Mouse (Mus musculus) right cerebral cortex, postnatal 36 days (tissue): ENCODE data around the gene Rnf186.

Experiments used
- DNase-seq, 2 experiments: peaks; one replicate each; pipeline ENCODE4 v3.0.0; 2022; ENCODE audit warnings: low spot score in 2 of 2, mixed read lengths in 1 of 2

Gene Rnf186

DNA sequence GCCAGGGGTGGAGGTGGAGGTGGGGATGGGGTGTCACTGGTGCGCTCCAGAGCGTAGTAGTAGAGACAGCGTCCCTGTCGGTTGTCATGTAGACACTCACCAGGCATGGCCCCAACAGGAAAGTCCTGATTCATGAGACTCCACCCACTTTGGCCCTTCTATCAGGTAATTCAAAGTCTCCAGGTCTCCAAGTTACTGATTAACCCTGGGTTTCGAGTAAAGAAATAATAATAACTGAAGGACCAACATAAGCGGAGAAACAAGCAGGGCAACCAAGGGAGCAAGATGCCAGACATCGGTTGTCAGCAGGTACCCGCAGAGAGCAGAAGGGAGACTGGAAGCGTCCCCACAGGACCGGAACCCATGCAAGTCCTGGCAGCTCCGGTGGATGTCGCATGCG, at the start of gene Rnf186:
Gene Rnf186, plus strand, starts transcription at position 247 of the 400 bp plus-strand sequence.
- no peak for DNase-seq

- no peak for DNase-seq
Observed at GRCm38 (mm10) chr4:138917282-138917681, 49.6 kb upstream of the Rnf186 start.

DNA sequence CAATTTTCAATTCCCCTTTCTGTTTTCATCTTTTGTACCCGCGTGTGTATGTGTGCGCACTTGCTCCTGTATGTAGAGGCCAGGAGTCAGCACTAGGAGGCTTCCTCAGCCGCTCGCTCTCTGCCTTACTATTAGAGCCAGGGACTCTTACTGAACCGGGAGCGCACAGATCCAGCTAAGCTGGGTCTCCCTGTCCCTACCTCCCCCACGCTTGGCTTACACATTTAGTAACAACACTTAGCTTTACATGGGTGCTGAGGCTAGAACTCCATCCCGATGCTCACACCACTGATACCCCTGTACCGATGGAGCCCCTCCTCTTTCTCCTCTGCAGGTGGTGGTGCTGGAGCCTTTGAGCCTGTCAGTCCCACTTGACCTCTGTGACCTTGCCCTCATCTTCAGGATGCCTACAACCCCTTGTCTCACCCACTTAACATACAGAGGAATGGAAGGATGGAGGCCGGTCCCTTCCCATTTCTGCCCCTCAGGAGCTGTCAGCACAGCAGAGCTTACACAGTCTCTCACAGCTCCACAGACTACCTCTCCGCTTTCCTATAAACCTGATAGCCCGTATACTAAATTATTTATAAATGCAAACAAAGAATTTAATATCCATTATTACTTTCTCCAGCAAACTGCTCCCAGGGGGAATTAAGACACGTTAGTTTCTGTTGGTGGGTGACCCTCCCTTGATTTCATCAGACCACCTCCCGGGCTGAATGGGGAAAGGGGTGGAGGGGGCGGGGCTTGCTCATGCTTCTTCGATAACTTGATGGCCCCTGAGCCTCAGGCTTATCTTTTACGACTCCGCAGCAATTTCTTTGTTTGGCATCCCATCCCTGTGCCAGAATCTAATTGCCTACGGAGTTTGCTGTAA, 45.4 kb upstream of the Rnf186 start:
- no peak for DNase-seq

DNA sequence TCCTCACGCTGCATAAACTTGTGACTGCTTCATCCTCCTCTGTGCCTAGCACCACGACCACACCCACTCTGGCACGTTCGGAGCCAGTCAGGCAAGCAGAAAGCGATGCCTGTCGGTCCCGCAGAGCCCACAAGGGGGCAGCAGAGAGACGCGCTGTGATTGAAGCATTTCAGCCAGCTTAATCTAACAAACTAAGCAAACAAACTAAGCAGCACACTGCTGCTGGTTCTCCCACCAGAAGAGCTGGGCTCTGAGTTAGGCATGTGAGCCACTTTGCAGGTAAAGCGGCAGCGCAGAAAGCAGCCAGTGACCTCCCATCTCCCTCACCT, 44.8 kb upstream of the Rnf186 start:
- peak; percentile 94 to 97 for DNase-seq

DNA sequence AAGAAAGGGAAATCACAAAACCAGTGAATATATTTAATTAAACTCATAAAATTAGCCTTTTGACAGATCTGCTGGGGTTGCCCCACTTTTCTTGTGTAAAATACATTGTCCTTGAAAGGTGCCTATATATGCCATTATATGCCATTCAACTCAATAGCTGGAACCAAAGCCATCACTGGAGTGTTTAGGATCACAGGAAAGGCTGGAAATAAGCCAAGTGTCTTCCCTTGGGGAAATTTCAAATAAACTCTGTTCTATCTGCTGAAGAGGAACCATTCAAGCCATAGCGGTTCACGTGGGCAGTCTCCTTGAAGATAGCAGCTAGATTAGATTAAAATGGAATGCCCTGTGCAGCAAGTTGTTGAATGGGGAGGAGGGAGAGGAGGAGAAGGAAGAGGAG, 41.4 kb upstream of the Rnf186 start:
- DNase-seq, result no peak

DNA sequence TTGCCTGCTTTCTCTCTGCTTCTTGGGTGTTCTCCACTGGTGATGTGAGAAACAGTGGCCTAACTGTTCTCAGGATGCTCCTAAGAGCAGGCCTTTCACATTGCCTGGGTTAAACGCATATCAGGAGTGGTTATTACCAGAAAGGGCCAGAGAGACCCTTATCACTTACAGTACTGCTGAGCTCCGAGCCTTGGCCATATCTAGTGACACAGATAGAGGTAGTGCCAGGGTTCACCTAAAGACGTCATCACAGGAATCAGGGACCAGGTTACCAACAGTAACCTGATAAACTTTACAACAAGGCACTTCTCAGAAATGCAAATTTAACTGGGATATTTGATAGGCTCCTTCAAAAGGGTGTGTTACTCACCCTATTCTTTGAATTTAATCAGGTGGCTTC, 33.0 kb upstream of the Rnf186 start:
- no peak for DNase-seq

DNA sequence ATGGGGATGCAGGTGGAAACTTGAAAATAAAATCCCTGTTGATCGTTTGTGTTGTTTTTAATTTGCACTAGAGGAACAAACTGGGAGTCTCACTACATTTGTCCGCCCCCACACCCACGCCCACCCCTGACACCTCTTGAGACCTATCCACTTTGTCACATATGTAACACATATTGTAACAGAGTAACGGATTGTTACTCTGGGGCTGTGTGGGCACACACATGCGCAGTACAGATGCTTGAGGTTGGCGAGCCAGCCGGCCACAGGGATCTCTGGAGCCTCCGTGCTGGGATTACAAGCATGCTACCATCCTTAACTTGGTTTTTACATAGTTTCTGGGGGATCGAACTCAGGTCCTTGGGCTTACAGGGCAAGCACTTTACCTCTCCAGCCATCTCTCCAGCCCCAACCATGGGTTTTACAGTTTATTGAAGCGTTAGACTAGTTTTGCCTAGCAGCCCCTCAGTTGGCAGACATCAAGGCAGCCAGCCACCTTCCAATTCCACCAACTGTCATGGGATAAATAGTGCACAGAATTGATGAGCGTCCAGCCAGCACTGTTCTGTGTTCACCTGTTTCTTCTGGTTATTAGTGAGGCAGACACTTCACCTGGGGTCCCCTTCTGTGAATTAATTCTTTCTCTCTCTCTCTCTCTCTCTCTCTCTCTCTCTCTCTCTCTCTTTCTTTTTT, 32.3 kb upstream of the Rnf186 start:
- DNase-seq, result no peak

DNA sequence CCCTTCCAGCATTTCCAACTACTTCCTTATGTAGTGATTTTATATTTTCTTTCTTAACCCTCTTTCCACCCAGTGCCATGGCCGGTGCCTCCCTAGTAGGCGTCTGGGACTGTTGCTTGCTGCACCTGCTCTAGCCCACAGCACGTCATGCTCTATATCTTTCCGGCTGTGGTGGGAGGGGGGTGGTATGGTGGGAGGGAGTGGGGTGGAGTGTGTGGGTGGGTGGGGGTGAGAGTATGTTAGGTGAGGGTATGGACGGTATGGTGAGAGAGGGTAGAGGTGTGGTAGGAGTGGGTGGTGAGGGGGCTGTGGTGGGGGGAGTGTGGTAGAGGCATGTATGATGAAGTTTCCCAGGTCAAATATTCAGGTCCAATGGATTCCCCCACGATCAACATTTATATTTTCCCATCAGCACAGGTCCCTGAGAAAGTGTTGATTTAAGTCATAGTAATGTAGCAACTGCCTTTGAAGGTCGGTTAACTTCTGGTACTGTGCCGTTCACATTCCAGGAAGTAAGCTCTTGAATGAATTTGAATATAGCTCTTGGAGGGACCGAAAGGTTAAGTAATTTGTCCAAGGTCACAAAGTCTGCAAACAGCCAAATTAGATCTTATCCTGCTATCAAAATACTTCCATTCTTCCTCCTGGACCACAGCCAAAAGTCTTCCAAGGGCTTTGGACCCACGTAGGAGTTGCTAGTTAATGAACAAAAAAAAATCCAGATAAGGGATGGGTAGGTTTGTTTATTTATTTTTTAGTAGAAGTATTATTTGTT, 28.2 kb upstream of the Rnf186 start:
- DNase-seq, result no peak

- DNase-seq, result no peak
Observed at GRCm38 (mm10) chr4:138939481-138939880, 27.4 kb upstream of the Rnf186 start.

GRCm38 (mm10) chr4:138941401-138941800, 25.5 kb upstream of the Rnf186 start:
- no peak for DNase-seq

- no peak for DNase-seq
Observed at GRCm38 (mm10) chr4:138941966-138942365, 24.9 kb upstream of the Rnf186 start.

DNA sequence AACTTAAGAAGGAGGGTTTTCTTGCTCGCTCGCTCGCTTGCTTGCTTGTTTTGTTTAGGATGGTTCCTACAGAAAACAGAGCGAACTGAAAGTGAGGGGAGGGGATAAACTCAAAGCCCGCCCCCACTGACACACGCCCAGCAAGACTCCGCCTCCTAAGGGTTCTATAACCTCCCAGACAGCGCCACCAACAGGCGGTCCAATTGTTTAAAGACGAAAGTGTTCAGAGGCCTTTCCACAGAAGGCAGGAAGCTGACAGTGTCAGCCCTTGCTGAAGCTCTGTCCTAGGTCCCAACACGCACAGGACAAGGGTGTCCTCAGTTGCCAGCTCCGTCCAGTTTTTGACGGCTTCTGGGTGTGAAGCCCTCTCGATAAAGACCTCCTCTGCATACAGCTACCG, 23.2 kb upstream of the Rnf186 start:
- peak in 1 of 2 experiments; percentile 14 for DNase-seq

- no peak for DNase-seq
Observed at GRCm38 (mm10) chr4:138948257-138948656, 18.7 kb upstream of the Rnf186 start.

DNA sequence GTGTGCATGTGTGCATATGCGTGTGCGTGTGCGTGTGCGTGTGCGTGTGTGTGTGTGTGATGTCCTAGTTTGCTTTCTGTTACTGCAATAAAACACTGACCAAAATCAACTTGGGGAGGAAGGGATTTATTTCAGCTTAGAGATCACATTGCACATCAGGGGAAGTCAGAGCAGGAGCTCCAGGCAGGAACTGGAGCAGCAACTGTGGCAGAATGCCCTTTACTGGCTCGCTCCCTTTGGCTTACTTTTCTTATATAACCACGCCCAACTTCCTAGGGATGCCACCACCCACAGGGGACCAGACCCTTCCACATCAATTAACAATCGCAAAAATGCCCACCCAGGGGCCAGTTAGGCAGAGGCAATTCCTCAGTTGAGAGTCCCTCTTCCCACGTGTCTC, 8.3 kb upstream of the Rnf186 start:
- DNase-seq, result no peak

- DNase-seq, result peak in 1 of 2 experiments; percentile 30
Observed at GRCm38 (mm10) chr4:138959120-138959519, 7.8 kb upstream of the Rnf186 start.

GRCm38 (mm10) chr4:138959926-138960325, 7.0 kb upstream of the Rnf186 start:
- DNase-seq, result peak in 1 of 2 experiments; percentile 55

DNA sequence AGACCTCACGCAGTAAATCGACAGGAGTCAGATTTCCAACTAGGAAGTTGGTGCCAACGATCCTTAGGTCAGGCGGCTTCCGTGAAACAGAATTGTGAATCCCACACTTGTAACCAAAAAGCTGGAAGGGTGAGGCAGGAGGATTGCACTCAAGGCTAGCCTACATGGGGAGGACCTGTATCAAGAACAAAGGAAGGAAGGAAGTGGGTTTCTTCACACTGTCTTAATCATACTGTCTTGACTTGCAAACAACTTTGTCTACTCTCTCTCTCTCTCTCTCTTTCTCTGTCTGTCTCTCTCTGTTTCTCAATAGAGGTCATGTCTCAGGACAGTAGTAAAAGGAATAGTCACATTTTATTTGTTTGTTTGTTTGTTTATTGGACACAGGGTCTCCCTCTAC, 4.2 kb upstream of the Rnf186 start:
- DNase-seq, result no peak

- DNase-seq, result no peak
Observed at GRCm38 (mm10) chr4:138965871-138966270, 1.0 kb upstream of the Rnf186 start.

DNA sequence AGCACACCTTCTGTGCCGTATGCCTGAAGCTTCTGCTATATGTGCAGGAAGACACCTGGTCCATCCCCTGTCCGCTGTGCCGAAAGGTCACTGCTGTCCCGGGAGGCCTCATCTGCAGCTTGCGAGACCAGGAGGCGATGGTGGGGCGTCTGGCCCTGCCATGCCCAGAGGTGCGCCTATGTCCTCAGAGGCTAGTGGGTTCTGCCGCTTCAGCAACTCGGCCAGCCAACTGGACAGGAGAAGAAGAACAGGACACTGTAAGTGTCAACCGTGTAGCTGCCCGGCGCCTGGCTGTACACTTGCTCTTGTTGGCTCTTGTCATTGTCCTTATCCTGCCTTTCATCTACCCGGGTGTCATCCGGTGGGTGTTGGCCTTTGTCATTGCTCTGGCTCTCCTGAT, 573 bp downstream of the Rnf186 start:
- DNase-seq, result no peak

DNA sequence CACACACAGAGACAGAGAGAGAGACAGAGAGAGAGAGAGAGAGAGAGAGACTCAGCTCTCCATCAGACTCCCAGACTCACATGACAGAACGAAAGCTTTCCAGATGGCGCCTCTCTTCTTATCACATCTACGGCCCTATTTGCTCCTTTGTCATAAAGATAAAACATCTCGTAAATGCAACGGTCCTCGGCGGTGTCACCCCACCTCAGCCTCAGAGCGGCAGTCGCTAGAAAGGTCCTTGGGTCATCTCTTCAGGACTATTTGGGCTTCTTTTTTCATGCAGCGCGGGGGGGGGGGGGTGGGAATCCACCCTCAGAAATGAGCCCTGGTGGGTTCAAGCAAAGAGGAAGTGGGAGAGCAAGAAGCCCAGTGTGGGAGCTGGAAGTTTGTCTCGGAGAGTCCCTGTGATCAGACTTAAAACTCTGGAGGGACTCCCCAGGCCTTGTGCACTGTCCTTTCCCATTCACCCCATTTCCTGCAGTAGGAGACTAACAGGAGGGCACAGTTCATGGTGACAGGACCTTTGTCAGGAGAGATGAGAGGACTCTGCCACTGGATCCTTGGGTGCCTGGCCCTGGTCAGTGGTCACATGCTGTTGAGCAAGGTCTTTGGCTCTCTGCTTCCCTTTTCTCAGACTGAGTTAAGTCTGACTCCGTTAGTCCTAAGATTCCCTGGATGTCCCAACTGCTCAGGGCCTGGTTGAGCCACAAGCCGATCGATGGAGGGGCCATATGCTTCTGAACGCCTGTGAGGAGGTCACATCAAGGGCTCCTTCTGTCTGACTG, 2.1 kb downstream of the Rnf186 start:
- DNase-seq, result no peak

- DNase-seq, result no peak
Observed at GRCm38 (mm10) chr4:138969736-138970135, 2.8 kb downstream of the Rnf186 start.

DNA sequence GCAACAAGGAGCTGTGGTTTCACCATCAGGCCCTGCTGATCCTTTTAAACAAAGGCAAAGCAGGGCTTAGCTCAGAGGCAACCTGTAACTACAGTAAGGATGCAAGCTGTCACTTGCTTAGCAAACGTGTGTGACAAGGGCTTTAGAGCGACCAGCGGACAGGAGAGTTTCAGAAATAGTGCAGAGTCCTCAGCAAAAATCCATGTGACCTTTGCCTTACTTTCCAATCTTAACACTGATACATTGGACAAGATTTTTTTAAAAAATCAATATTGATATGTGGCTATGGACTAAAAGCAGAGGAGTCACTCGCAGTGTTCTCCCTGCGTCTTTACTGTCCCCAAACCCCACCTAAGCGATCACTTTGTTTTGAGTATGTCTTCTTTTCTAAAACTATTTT, 4.5 kb downstream of the Rnf186 start:
- no peak for DNase-seq
